Mouse (Mus musculus): Measurements from ENCODE around the gene Grm4.
A peak's percentile ranks its signal among the peaks of the same experiment; 100 is the strongest.

Grm4 gene

GRCm38 (mm10) chr17:27521303-27521702 is at the start of gene Grm4:
Gene Grm4 (minus strand): TSS chr17:27521403.
- DNase-seq = no peak

- DNase-seq = no peak
Measured at GRCm38 (mm10) chr17:27568228-27568627, 47.0 kb upstream of the Grm4 start.

GRCm38 (mm10) chr17:27565942-27566267 is 44.7 kb upstream of the Grm4 start:
- no peak for DNase-seq

GRCm38 (mm10) chr17:27565163-27565941 is 44.1 kb upstream of the Grm4 start, which contains the start of gene AI413582:
Gene AI413582 (minus strand): TSS chr17:27565756.
- peak; percentile 96 to 99 for DNase-seq

GRCm38 (mm10) chr17:27564391-27565162 is 43.4 kb upstream of the Grm4 start:
- DNase-seq = peak in 1 of 2 experiments; percentile 49

- no peak for DNase-seq
Measured at GRCm38 (mm10) chr17:27563771-27564244, 42.6 kb upstream of the Grm4 start.

GRCm38 (mm10) chr17:27561809-27562526 is 40.8 kb upstream of the Grm4 start:
- DNase-seq = no peak

GRCm38 (mm10) chr17:27560926-27561480 is 39.8 kb upstream of the Grm4 start:
- no peak for DNase-seq

GRCm38 (mm10) chr17:27559596-27559995 is 38.4 kb upstream of the Grm4 start:
- DNase-seq = no peak

GRCm38 (mm10) chr17:27558845-27559244 is 37.6 kb upstream of the Grm4 start:
- no peak for DNase-seq

- no peak for DNase-seq
Measured at GRCm38 (mm10) chr17:27557927-27558661, 36.9 kb upstream of the Grm4 start.

- peak; percentile 66 to 75 for DNase-seq
Measured at GRCm38 (mm10) chr17:27557181-27557926, 36.2 kb upstream of the Grm4 start.

- peak; percentile 91 to 92 for DNase-seq
Measured at GRCm38 (mm10) chr17:27556315-27557011, 35.3 kb upstream of the Grm4 start, which contains the start of gene Hmga1. Gene Hmga1 (plus strand): TSS chr17:27556497.

GRCm38 (mm10) chr17:27555512-27556172 is 34.4 kb upstream of the Grm4 start:
- DNase-seq = peak; percentile 84 to 92

- DNase-seq = peak; percentile 78 to 82
Measured at GRCm38 (mm10) chr17:27555075-27555511, 33.9 kb upstream of the Grm4 start.

- DNase-seq = no peak
Measured at GRCm38 (mm10) chr17:27554062-27554960, 33.1 kb upstream of the Grm4 start.

GRCm38 (mm10) chr17:27552215-27553201 is 31.3 kb upstream of the Grm4 start:
- DNase-seq = no peak
